Comparison of ENCODE assay signal across 9 mouse cellular contexts in genomic region chr5:72503531-72504523, GRCm38 (mm10). TPM values are rescaled to one million over a fixed set of nuclear protein-coding genes. Genes with fewer than 3 reads are reported as not detected.
DNase-seq lines count a peak whose midpoint lies in the region; ATAC-seq and TF ChIP-seq lines count a peak whose summit lies in the region.
"Had no signal": no experiment of that assay in that cellular context is flagged by ENCODE, and none has a peak within 500 bp of the region (broad histone marks: within the 10 kb centered on the region; RNA-seq: fewer than 3 reads in every experiment).

Corin (minus strand) TSS chr5:72504473.

- H3K4me3 ChIP-seq in heart, embryonic 15.5 days: peak within 1 kb of the TSS; percentile 60
- H3K4me3 ChIP-seq in limb, embryonic 14.5 days (replicated peaks; ENCODE audit: low read length): peak within 1 kb of the TSS; percentile 42
- H3K4me3 ChIP-seq in neural tube, embryonic 15.5 days (replicated peaks): peak within 1 kb of the TSS; percentile 37
- H3K4me3 ChIP-seq: erythroblast, embryonic 14.5 days had no signal

- WGBS in heart, embryonic 15.5 days: under 1% methylated on average over 64 of the region's 64 CpGs
- WGBS in limb, embryonic 14.5 days: 2% methylated on average over 59 of the region's 64 CpGs
- under 1% methylated on average over 64 of the region's 64 CpGs for WGBS in neural tube, embryonic 15.5 days

- H3K27me3 ChIP-seq in heart, embryonic 15.5 days: peaks cover 8% of the 10 kb centered on the region
- peaks cover 38% of the 10 kb centered on the region for H3K27me3 ChIP-seq in limb, embryonic 14.5 days (ENCODE audit: control insufficient read depth, insufficient read depth, low read length)
- H3K27me3 ChIP-seq in neural tube, embryonic 15.5 days (replicated peaks): peaks cover 40% of the 10 kb centered on the region

- peak within 1 kb of the TSS; percentile 70 for H3K9ac ChIP-seq in heart, embryonic 15.5 days
- H3K9ac ChIP-seq in limb, embryonic 14.5 days (ENCODE audit: low read depth, low read length, severe bottlenecking): peak within 1 kb of the TSS; percentile 46
- H3K9ac ChIP-seq in neural tube, embryonic 15.5 days (replicated peaks): no peak within 1 kb of the TSS; the same call in 1 of the 2 replicates

- H3K4me2 ChIP-seq in heart, embryonic 15.5 days: peak within 1 kb of the TSS; percentile 85
- peak within 1 kb of the TSS; percentile 73 for H3K4me2 ChIP-seq in limb, embryonic 14.5 days (replicated peaks; ENCODE audit: low read depth, low read length, severe bottlenecking)
- H3K4me2 ChIP-seq in neural tube, embryonic 15.5 days: peak within 1 kb of the TSS; percentile 64

- H3K27ac ChIP-seq in heart, embryonic 15.5 days: peak within 1 kb of the TSS; percentile 87
- H3K27ac ChIP-seq in limb, embryonic 14.5 days (replicated peaks; ENCODE audit: low read depth, low read length): no peak within 1 kb of the TSS
- no peak within 1 kb of the TSS for H3K27ac ChIP-seq in neural tube, embryonic 15.5 days (replicated peaks)

- peaks cover 44% of the 10 kb centered on the region for H3K4me1 ChIP-seq in heart, embryonic 15.5 days (replicated peaks)
- peaks cover 3% of the 10 kb centered on the region; the same call in 1 of the 2 replicates for H3K4me1 ChIP-seq in limb, embryonic 14.5 days (ENCODE audit: control insufficient read depth, insufficient read depth, low read length)
- H3K4me1 ChIP-seq in neural tube, embryonic 15.5 days: peaks cover 14% of the 10 kb centered on the region

- TF ChIP-seq POLR2A in limb, embryonic 14.5 days (IDR thresholded peaks at IDR 0.05; ENCODE audit: borderline replicate concordance, extremely low read depth, insufficient read depth, insufficient read length): no peak

- no peaks in the 10 kb centered on the region for H3K36me3 ChIP-seq in heart, embryonic 15.5 days
- no peaks in the 10 kb centered on the region for H3K36me3 ChIP-seq in limb, embryonic 14.5 days (ENCODE audit: control insufficient read depth, insufficient read depth, low read length)
- H3K36me3 ChIP-seq in neural tube, embryonic 15.5 days: no peaks in the 10 kb centered on the region

- DNase-seq in adrenal gland, postnatal 14 days: peak; percentile 17
- DNase-seq in adrenal gland, adult 2 months: no peak
- peak; percentile 40 for DNase-seq in embryo, embryonic 10 days (ENCODE audit: low spot score)
- DNase-seq in limb, embryonic 14.5 days (ENCODE audit: low spot score): no peak
- DNase-seq in spleen, postnatal 10 days (ENCODE audit: low spot score in 2 of 2): no peak

- H3K9me3 ChIP-seq in heart, embryonic 15.5 days (replicated peaks): no peaks in the 10 kb centered on the region
- no peaks in the 10 kb centered on the region for H3K9me3 ChIP-seq in limb, embryonic 14.5 days (ENCODE audit: control insufficient read depth, low read length)
- no peaks in the 10 kb centered on the region for H3K9me3 ChIP-seq in neural tube, embryonic 15.5 days (replicated peaks)

- peak; percentile 36 for ATAC-seq in heart, embryonic 15.5 days (replicated peaks; ENCODE audit: insufficient number of reproducible peaks, insufficient read depth, low FRiP score, low read depth)
- no peak; the same call in 1 of the 2 replicates for ATAC-seq in limb, embryonic 14.5 days (ENCODE audit: low FRiP score, low read depth)
- ATAC-seq in neural tube, embryonic 15.5 days (ENCODE audit: low FRiP score): peak; percentile 18; the same call in 1 of the 2 replicates
- no peak for ATAC-seq in CD4-positive, CD25-positive, alpha-beta regulatory T cell, adult 4 months

RNA-seq across cellular contexts. Expression of gene Corin, which starts in this region (rescaled TPM):
- 0.11 and 0.26 TPM in 2 replicates for total RNA-seq in adrenal gland, postnatal 14 days (2021)
- total RNA-seq in adrenal gland, adult 2 months (2021): not detected
- 0.08 TPM in 1 of 2 replicates, not detected in the other for polyA plus RNA-seq in adrenal gland, adult 2 months (2012; rRNA removed)
- polyA plus RNA-seq in heart, embryonic 15.5 days (2015; fragmentation: Nextera tagmentation; extraction: Ambion mirVana): 38.6 and 39.2 TPM in 2 replicates
- polyA plus RNA-seq in limb, embryonic 14.5 days (2012; rRNA removed): 4.2 TPM in 2 replicates
- polyA plus RNA-seq in limb, embryonic 14.5 days (2014; fragmentation: Nextera tagmentation; extraction: Ambion mirVana): 5.2 and 5.3 TPM in 2 replicates
- polyA plus RNA-seq in neural tube, embryonic 15.5 days (2015; fragmentation: Nextera tagmentation; extraction: Ambion mirVana): 1.1 and 1.6 TPM in 2 replicates
- under 1 TPM in 1 of 2 experiments, not detected in 1; 0.09 TPM for polyA plus RNA-seq in CD4-positive, CD25-positive, alpha-beta regulatory T cell, adult 4 months (2017; shearing (Covaris generic))
- polyA plus RNA-seq: erythroblast, embryonic 14.5 days had no signal

Comparison
In these comparisons a context has a peak if more than half of its experiments do, and no peak if none do; other contexts are left out.
1. Peak in DNase-seq in adrenal gland, postnatal 14 days; RNA of the gene not detected or under 1 TPM.
2. ATAC-seq: peak in heart, embryonic 15.5 days (single experiment) and neural tube, embryonic 15.5 days (single experiment); none in limb, embryonic 14.5 days (single experiment) and CD4-positive, CD25-positive, alpha-beta regulatory T cell, adult 4 months (single experiment).
3. Peak in every context shown above with its lines, with median percentiles within 50 percentile points of each other: H3K4me2 ChIP-seq and H3K4me3 ChIP-seq.